ENCODE assay signal across 13 mouse cellular contexts in genomic region chr17:74389847-74390246, GRCm38 (mm10). TPM values are rescaled to one million over a fixed set of nuclear protein-coding genes. Genes with fewer than 3 reads are reported as not detected.
DNase-seq lines count a peak whose midpoint lies in the region; ATAC-seq and TF ChIP-seq lines count a peak whose summit lies in the region.
"Had no signal": no experiment of that assay in that cellular context is flagged by ENCODE, and none has a peak within 500 bp of the region (broad histone marks: within the 10 kb centered on the region; RNA-seq: fewer than 3 reads in every experiment).

No protein-coding gene starts in this region.

- H3K27ac ChIP-seq in forebrain, postnatal 0 days (ENCODE audit: low read depth, low read length) = no peak overlapping the region
- H3K27ac ChIP-seq in forebrain, embryonic 14.5 days (ENCODE audit: low read depth, low read length) = no peak overlapping the region
- H3K27ac ChIP-seq in lung, embryonic 14.5 days (ENCODE audit: low read depth) = no peak overlapping the region
- no peak overlapping the region for H3K27ac ChIP-seq in CH12.LX (ENCODE audit: insufficient read depth, low read depth)

- no peaks in the 10 kb centered on the region for H3K27me3 ChIP-seq in forebrain, postnatal 0 days (ENCODE audit: insufficient read depth, low read length)
- H3K27me3 ChIP-seq in forebrain, embryonic 14.5 days (replicated peaks; ENCODE audit: control insufficient read depth, insufficient read depth, low read length) = no peaks in the 10 kb centered on the region
- H3K27me3 ChIP-seq in lung, embryonic 14.5 days (ENCODE audit: insufficient read depth, low read length) = no peaks in the 10 kb centered on the region
- H3K27me3 ChIP-seq in CH12.LX (replicated peaks) = no peaks in the 10 kb centered on the region

- no peaks in the 10 kb centered on the region for H3K9me3 ChIP-seq in forebrain, postnatal 0 days (ENCODE audit: low read length)
- no peaks in the 10 kb centered on the region for H3K9me3 ChIP-seq in forebrain, embryonic 14.5 days (replicated peaks; ENCODE audit: control insufficient read depth, low read length)
- no peaks in the 10 kb centered on the region for H3K9me3 ChIP-seq in lung, embryonic 14.5 days (ENCODE audit: low read depth, low read length)
- no peaks in the 10 kb centered on the region for H3K9me3 ChIP-seq in CH12.LX (replicated peaks; ENCODE audit: low read length)

- no peak overlapping the region for H3K9ac ChIP-seq in forebrain, postnatal 0 days
- no peak overlapping the region for H3K9ac ChIP-seq in forebrain, embryonic 14.5 days (ENCODE audit: low read length)
- no peak overlapping the region for H3K9ac ChIP-seq in lung, embryonic 14.5 days
- no peak overlapping the region for H3K9ac ChIP-seq in CH12.LX (ENCODE audit: insufficient read depth, low read depth)

- TF ChIP-seq POLR2A in CH12.LX (IDR thresholded peaks at IDR 0.05; ENCODE audit: low read depth, low read length) = no peak

- in situ Hi-C loops in CH12.LX (cut with MboI; ENCODE audit: low pct_ligation_motif_present, low pct_unique_long_range_greater_than_20kb, low sequenced_read_pairs) = no loop called here

- H3K36me3 ChIP-seq in forebrain, postnatal 0 days (ENCODE audit: insufficient read depth) = peaks cover 31% of the 10 kb centered on the region
- peaks cover 43% of the 10 kb centered on the region for H3K36me3 ChIP-seq in forebrain, embryonic 14.5 days (ENCODE audit: control insufficient read depth, insufficient read depth, low read length)
- H3K36me3 ChIP-seq in lung, embryonic 14.5 days (ENCODE audit: insufficient read depth) = peaks cover 30% of the 10 kb centered on the region; the same call in 1 of the 2 replicates
- H3K36me3 ChIP-seq in CH12.LX (replicated peaks in 1 of 2; ENCODE audit: control insufficient read depth in 1 of 2, insufficient read depth in 1 of 2, low read length in 1 of 2) = peaks cover 10 to 33% of the 10 kb centered on the region in 2 experiments

- TF ChIP-seq CTCF in forebrain, postnatal 0 days (IDR thresholded peaks at IDR 0.05; ENCODE audit: low read depth) = peak; percentile 35
- TF ChIP-seq CTCF in lung, embryonic 14.5 days (IDR thresholded peaks at IDR 0.05; ENCODE audit: low read depth) = 0 out of 2 replicates have a peak, but pooled peaks have one; percentile 10
- TF ChIP-seq CTCF in CH12.LX (conservative IDR thresholded peaks at IDR 0.05 in 1 of 2, IDR thresholded peaks at IDR 0.05 in 1 of 2; ENCODE audit: low read depth in 2 of 2, low read length in 2 of 2) = peak in 1 of 2 experiments; percentile 52; a peak in 2 of 4 replicates

- H3K4me3 ChIP-seq in forebrain, postnatal 0 days (ENCODE audit: low read depth, low read length) = no peak overlapping the region
- no peak overlapping the region for H3K4me3 ChIP-seq in forebrain, embryonic 14.5 days (ENCODE audit: low read depth, low read length)
- H3K4me3 ChIP-seq in lung, embryonic 14.5 days (ENCODE audit: low read depth, low read length) = no peak overlapping the region
- no peak overlapping the region for H3K4me3 ChIP-seq in CH12.LX (replicated peaks in 1 of 3; ENCODE audit: low read depth in 2 of 3, low read length in 2 of 3, poor library complexity in 1 of 3)

- no peak for TF ChIP-seq EP300 in CH12.LX (IDR thresholded peaks at IDR 0.05; ENCODE audit: low read length)

- dilution Hi-C loops in CH12.LX (cut with MboI; ENCODE audit: extremely low pct_ligation_motif_present, extremely low pct_unique_long_range_greater_than_20kb, low sequenced_read_pairs) = no loop called here

- ATAC-seq in forebrain, postnatal 0 days = peak; percentile 48; the same call in 1 of the 2 replicates
- ATAC-seq in forebrain, embryonic 14.5 days = no peak
- ATAC-seq in lung, embryonic 14.5 days (ENCODE audit: insufficient read depth) = no peak
- 0 out of 2 replicates have a peak, but pooled peaks have one; percentile 41 for ATAC-seq in megakaryocyte-erythroid progenitor cell, adult 5-6 weeks (replicated peaks; ENCODE audit: low FRiP score, low TSS enrichment, poor library complexity, severe bottlenecking)

- DNase-seq in forebrain, postnatal 0 days = no peak
- DNase-seq in forebrain, embryonic 14.5 days (ENCODE audit: low spot score) = no peak
- no peak for DNase-seq in lung, embryonic 14.5 days
- DNase-seq in lung, adult 18-20 months = no peak
- DNase-seq in CH12.LX (ENCODE audit: extremely low read depth) = peak; percentile 12
- no peak for DNase-seq in adipocyte (ENCODE audit: low spot score)
- DNase-seq: cerebellum, adult 2 months; gastrocnemius, postnatal 14 days; heart, postnatal 4 days; kidney, postnatal 14 days; thymus, postnatal 25 days had no signal

- no peaks in the 10 kb centered on the region for H3K4me1 ChIP-seq in forebrain, postnatal 0 days (ENCODE audit: insufficient read depth)
- no peaks in the 10 kb centered on the region for H3K4me1 ChIP-seq in forebrain, embryonic 14.5 days (ENCODE audit: control insufficient read depth, insufficient read depth, low read length)
- no peaks in the 10 kb centered on the region for H3K4me1 ChIP-seq in lung, embryonic 14.5 days (ENCODE audit: insufficient read depth)
- peaks cover 3 to 5% of the 10 kb centered on the region in 2 experiments; a peak in 3 of 4 replicates for H3K4me1 ChIP-seq in CH12.LX (ENCODE audit: control insufficient read depth in 1 of 2, insufficient read depth in 2 of 2)

- no peak overlapping the region for H3K4me2 ChIP-seq in forebrain, postnatal 0 days (ENCODE audit: low read depth)
- no peak overlapping the region for H3K4me2 ChIP-seq in forebrain, embryonic 14.5 days (ENCODE audit: low read length)
- no peak overlapping the region for H3K4me2 ChIP-seq in lung, embryonic 14.5 days
- no peak overlapping the region for H3K4me2 ChIP-seq in CH12.LX (ENCODE audit: insufficient read depth, low read depth, poor library complexity, severe bottlenecking)
- H3K4me2 ChIP-seq: heart, embryonic 11.5 days had no signal

- no peaks in the 10 kb centered on the region for H3K79me2 ChIP-seq in CH12.LX (replicated peaks; ENCODE audit: control insufficient read depth, extremely low read depth, insufficient read depth, poor library complexity, severe bottlenecking)

- 80% methylated on average over 3 of the region's 3 CpGs for WGBS in forebrain, postnatal 0 days
- WGBS in forebrain, embryonic 14.5 days = 84% methylated on average over 3 of the region's 3 CpGs
- WGBS in lung, embryonic 14.5 days = 76% methylated on average over 3 of the region's 3 CpGs

- TF ChIP-seq RAD21 in CH12.LX (IDR thresholded peaks at IDR 0.05; ENCODE audit: low read depth, low read length) = peak; percentile 33

TF ChIP-seq in CH12.LX, 34 proteins besides CTCF, POLR2A, EP300 and RAD21:
- no peak for TF ChIP-seq ETS1 (conservative IDR thresholded peaks at IDR 0.05; ENCODE audit: low read depth, low read length)
- no peak for TF ChIP-seq RCOR1 (conservative IDR thresholded peaks at IDR 0.05; ENCODE audit: low read depth, low read length)
- TF ChIP-seq SMC3 (IDR thresholded peaks at IDR 0.05; ENCODE audit: low read depth, low read length) = peak; percentile 41
- TF ChIP-seq TCF12 (IDR thresholded peaks at IDR 0.05; ENCODE audit: low read depth, low read length) = no peak
- no peak for TF ChIP-seq ZNF384 (IDR thresholded peaks at IDR 0.05; ENCODE audit: low read depth, low read length)
- TF ChIP-seq USF2 (conservative IDR thresholded peaks at IDR 0.05; ENCODE audit: low read depth, low read length) = no peak

RNA-seq across cellular contexts. Expression of gene Slc30a6, which starts 5.6 kb away (rescaled TPM):
- total RNA-seq in forebrain, postnatal 0 days (2014; rRNA removed) = 16.9 and 18.8 TPM in 2 replicates
- 21.5 and 24.4 TPM in 2 replicates for polyA plus RNA-seq in forebrain, postnatal 0 days (2015; fragmentation: Nextera tagmentation; extraction: Ambion mirVana)
- polyA plus RNA-seq in forebrain, embryonic 14.5 days (2014; fragmentation: Nextera tagmentation; extraction: Ambion mirVana) = 31.6 and 33.6 TPM in 2 replicates
- 40.0 and 42.6 TPM in 2 replicates for polyA plus RNA-seq in lung, embryonic 14.5 days (2014; fragmentation: Nextera tagmentation; extraction: Ambion mirVana)
- 16.2 and 16.8 TPM in 2 replicates for total RNA-seq in CH12.LX (2012; rRNA removed)
- total RNA-seq in CH12.LX (2014; rRNA removed) = 27.2 and 31.5 TPM in 2 replicates
- polyA plus RNA-seq in CH12.LX (2012; ENCODE audit: insufficient read length, low read depth) = 17.1 and 19.7 TPM in 2 replicates
- 17.4 and 18.1 TPM in 2 replicates for total RNA-seq in megakaryocyte-erythroid progenitor cell, adult 5-6 weeks (2014; fragmentation: Nextera tagmentation)
- total RNA-seq in megakaryocyte-erythroid progenitor cell, adult 5-6 weeks (2017) = 8.9 and 12.4 TPM in 2 replicates

RNA-seq across cellular contexts. Expression of gene Spast, which starts 51.1 kb away (rescaled TPM):
- total RNA-seq in forebrain, postnatal 0 days (2014; rRNA removed) = 156 and 181 TPM in 2 replicates
- polyA plus RNA-seq in forebrain, postnatal 0 days (2015; fragmentation: Nextera tagmentation; extraction: Ambion mirVana) = 19.7 and 23.2 TPM in 2 replicates
- polyA plus RNA-seq in forebrain, embryonic 14.5 days (2014; fragmentation: Nextera tagmentation; extraction: Ambion mirVana) = 40.3 and 41.7 TPM in 2 replicates
- 25.8 and 26.7 TPM in 2 replicates for polyA plus RNA-seq in lung, embryonic 14.5 days (2014; fragmentation: Nextera tagmentation; extraction: Ambion mirVana)
- 15.0 and 17.3 TPM in 2 replicates for total RNA-seq in CH12.LX (2012; rRNA removed)
- total RNA-seq in CH12.LX (2014; rRNA removed) = 26.8 and 30.8 TPM in 2 replicates
- polyA plus RNA-seq in CH12.LX (2012; ENCODE audit: insufficient read length, low read depth) = 19.5 and 21.7 TPM in 2 replicates
- total RNA-seq in megakaryocyte-erythroid progenitor cell, adult 5-6 weeks (2014; fragmentation: Nextera tagmentation) = 19.1 and 34.5 TPM in 2 replicates
- 47.7 and 63.5 TPM in 2 replicates for total RNA-seq in megakaryocyte-erythroid progenitor cell, adult 5-6 weeks (2017)

Comparison
In these comparisons a context has a peak if more than half of its experiments do, and no peak if none do; other contexts are left out.
1. ATAC-seq: peak in forebrain, postnatal 0 days (single experiment) and megakaryocyte-erythroid progenitor cell, adult 5-6 weeks (single experiment); none in forebrain, embryonic 14.5 days (single experiment) and lung, embryonic 14.5 days (single experiment).